Mouse (Mus musculus) heart, adult 10 weeks (tissue): ENCODE measurements around the gene Gm47959. TPM values are rescaled to one million over a fixed set of nuclear protein-coding genes. Genes with fewer than 3 reads are reported as not detected.

Experiments
- polyA plus RNA-seq: library from polyadenylated mRNA; stranded (reverse); fragments of 350-450 nt; fragmentation: Illumina TruSeq; extraction: RNeasy Lipid Tissue Mini Kit (QIAGEN cat#74804); gene quantifications from one replicate; pipeline ENCODE4 v1.2.3, GENCODE M21; 2014; ENCODE audit warnings: low read depth, low replicate concordance

The Gm47959 gene
- not detected for polyA plus RNA-seq

GRCm38 (mm10) chr1:83000306-83000705, at the start of gene Gm47959:
TSS of gene Gm47959 (plus strand) at chr1:83000548.

DNA sequence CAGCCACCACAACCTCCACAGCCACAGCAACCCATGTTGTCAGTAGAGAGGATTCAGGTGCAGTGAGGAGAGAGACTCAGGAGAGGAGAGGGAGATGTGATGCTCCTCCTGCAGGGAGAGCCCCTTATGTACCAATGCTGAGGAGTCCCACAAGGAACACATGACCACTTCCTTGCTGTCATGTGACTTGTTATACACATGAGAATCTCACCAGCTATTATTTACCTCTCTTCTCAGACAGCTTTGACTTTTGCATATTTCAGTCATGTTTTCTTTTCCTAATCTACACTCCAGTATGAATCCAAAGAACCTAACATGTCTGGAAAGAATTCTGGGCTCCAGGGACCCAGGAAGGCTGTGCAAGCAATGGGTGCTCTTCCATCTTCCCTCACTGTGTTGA, 44.4 kb upstream of the Gm47959 start, which contains the start of gene Gm7544:
Gene Gm7544 (minus strand): TSS at position 101 of the 400 bp plus-strand sequence.

DNA sequence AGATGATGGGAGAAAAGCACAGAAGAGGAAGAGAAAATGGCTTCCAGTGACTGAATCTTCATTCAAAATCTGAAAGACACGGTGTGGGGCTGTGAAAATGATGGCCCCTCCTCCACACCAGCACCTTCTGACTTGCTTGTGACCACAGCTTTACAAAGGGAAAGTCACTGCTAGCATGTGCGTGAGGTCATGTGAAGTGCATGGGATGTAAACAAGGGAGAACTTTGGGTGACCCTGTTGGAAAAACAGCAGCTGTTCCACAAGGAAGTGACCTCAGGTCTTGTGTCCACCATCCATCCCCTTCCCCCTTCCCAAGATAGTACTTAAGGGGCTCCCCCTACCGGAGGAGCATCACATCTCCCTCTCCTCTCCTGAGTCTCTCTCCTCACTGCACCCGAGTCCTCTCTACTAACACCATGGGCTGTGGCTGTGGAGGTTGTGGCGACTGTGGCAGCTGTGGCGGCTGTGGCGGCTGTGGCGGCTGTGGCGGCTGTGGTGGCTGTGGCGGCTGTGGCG, 40.4 kb upstream of the Gm47959 start, which contains the start of gene Gm47955:
Gene Gm47955 (plus strand): TSS at position 417 of the 516 bp plus-strand sequence.

GRCm38 (mm10) chr1:83038109-83038672, 37.8 kb downstream of the Gm47959 start, which contains the start of gene Slc19a3:
TSS of gene Slc19a3 (minus strand) at chr1:83038448.

GRCm38 (mm10) chr1:83042380-83042779, 42.0 kb downstream of the Gm47959 start, which contains the start of gene Krtap28-10:
TSS of gene Krtap28-10 (minus strand) at chr1:83042480.

DNA sequence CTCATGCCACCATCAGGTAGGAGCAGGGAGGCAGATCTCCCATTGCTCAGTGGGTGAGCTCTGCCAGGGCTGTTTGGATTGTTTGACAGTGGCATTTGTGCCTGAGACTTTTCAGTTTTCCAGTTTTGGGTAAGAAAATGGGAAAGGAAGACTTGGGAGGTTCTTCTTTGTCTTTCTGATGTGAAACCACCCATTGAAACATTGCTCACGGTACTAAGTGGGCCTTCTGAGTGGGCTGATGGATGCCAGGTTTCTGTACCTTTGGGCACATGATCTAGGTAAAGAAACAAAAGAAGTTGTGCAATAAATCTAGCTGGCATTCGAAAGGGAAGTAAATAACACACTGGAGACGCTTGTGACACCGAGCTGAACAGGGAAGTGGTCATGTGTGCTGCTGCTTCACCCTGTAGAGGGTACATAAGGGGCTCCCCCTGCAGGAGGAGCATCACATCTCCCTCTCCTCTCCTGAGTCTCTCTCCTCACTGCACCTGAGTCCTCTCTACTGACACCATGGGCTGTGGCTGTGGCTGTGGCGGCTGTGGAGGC, 44.6 kb downstream of the Gm47959 start, which contains the start of gene Gm47969:
Gene Gm47969 (plus strand): TSS at position 51 of the 546 bp plus-strand sequence.

Other genes starting within 250 kb of the Gm47959 start
- gene Tm4sf20, start 232.1 kb upstream of the Gm47959 start, polyA plus RNA-seq, result not detected
- gene Gm47791, start 229.3 kb upstream of the Gm47959 start, polyA plus RNA-seq, result not detected
- gene Agfg1, start 161.1 kb upstream of the Gm47959 start, polyA plus RNA-seq, result 30.5 TPM
- gene A030005L19Rik, start 87.2 kb upstream of the Gm47959 start, polyA plus RNA-seq, result not detected
- gene A030014E15Rik, start 75.6 kb upstream of the Gm47959 start, polyA plus RNA-seq, result not detected
- gene Gm6217, start 69.1 kb upstream of the Gm47959 start, polyA plus RNA-seq, result not detected
- not detected for gene A030003K21Rik, start 57.2 kb upstream of the Gm47959 start, polyA plus RNA-seq
- gene Gm7544, start 44.5 kb upstream of the Gm47959 start, polyA plus RNA-seq, result not detected
- not detected for gene Gm47955, start 40.3 kb upstream of the Gm47959 start, polyA plus RNA-seq
- 0.55 TPM for gene Slc19a3, start 37.9 kb downstream of the Gm47959 start, polyA plus RNA-seq
- not detected for gene Krtap28-10, start 41.9 kb downstream of the Gm47959 start, polyA plus RNA-seq
- gene Gm47969, start 44.4 kb downstream of the Gm47959 start, polyA plus RNA-seq, result not detected
- not detected for gene A030005K14Rik, start 58.8 kb downstream of the Gm47959 start, polyA plus RNA-seq
- not detected for gene Krtap28-13, start 60.4 kb downstream of the Gm47959 start, polyA plus RNA-seq
- gene Ccl20, start 116.2 kb downstream of the Gm47959 start, polyA plus RNA-seq, result not detected
- gene Daw1, start 159.2 kb downstream of the Gm47959 start, polyA plus RNA-seq, result not detected